Mouse (Mus musculus): ENCODE results near the gene Bmp7. TPM values are rescaled to one million over a fixed set of nuclear protein-coding genes. Genes with fewer than 3 reads are reported as not detected.

Bmp7 gene
- polyA plus RNA-seq (2014; fragmentation: Illumina TruSeq; extraction: RNeasy Lipid Tissue Mini Kit (QIAGEN cat#74804); ENCODE audit: low read depth, low replicate concordance), result 0.60 TPM

GRCm38 (mm10) chr2:172940003-172940798 is at the start of gene Bmp7:
Gene Bmp7 (minus strand): TSS chr2:172940321.

GRCm38 (mm10) chr2:172977409-172978130 is 37.4 kb upstream of the Bmp7 start, which contains the start of gene Spo11:
Gene Spo11 (plus strand): TSS chr2:172977700.

Other genes with a start within 250 kb of the Bmp7 start
- gene Spo11, start 37.4 kb upstream of the Bmp7 start, polyA plus RNA-seq (2014; fragmentation: Illumina TruSeq; extraction: RNeasy Lipid Tissue Mini Kit (QIAGEN cat#74804); ENCODE audit: low read depth, low replicate concordance), result not detected
- gene Rae1, start 59.8 kb upstream of the Bmp7 start, polyA plus RNA-seq (2014; fragmentation: Illumina TruSeq; extraction: RNeasy Lipid Tissue Mini Kit (QIAGEN cat#74804); ENCODE audit: low read depth, low replicate concordance), result 31.4 TPM
- gene Rbm38, start 80.2 kb upstream of the Bmp7 start, polyA plus RNA-seq (2014; fragmentation: Illumina TruSeq; extraction: RNeasy Lipid Tissue Mini Kit (QIAGEN cat#74804); ENCODE audit: low read depth, low replicate concordance), result 197 TPM
- gene Ctcfl, start 179.2 kb upstream of the Bmp7 start, polyA plus RNA-seq (2014; fragmentation: Illumina TruSeq; extraction: RNeasy Lipid Tissue Mini Kit (QIAGEN cat#74804); ENCODE audit: low read depth, low replicate concordance), result not detected
- 20.6 TPM for gene Pck1, start 212.7 kb upstream of the Bmp7 start, polyA plus RNA-seq (2014; fragmentation: Illumina TruSeq; extraction: RNeasy Lipid Tissue Mini Kit (QIAGEN cat#74804); ENCODE audit: low read depth, low replicate concordance)